Mouse (Mus musculus) cerebellum, adult 2 months (tissue): Measurements from ENCODE around the gene Lrrc59. TPM values are rescaled to one million over a fixed set of nuclear protein-coding genes. Genes with fewer than 3 reads are reported as not detected.

ENCODE experiments used
- DNase-seq, 2 experiments: peaks; one replicate each; pipeline ENCODE4 v3.0.0; 2021
- H3K27ac ChIP-seq: fragments of 200-500 bp; 2 replicates; pipeline ENCODE4 v1.5.1; 2012; ENCODE audit warnings: low read length, control low read depth, inconsistent platforms; ENCODE audit not compliant: insufficient read depth
- H3K27me3 ChIP-seq: fragments of 200-500 bp; 2 replicates; pipeline ENCODE4 v1.6.1; 2012; ENCODE audit warnings: inconsistent platforms, mild to moderate bottlenecking, low read length, moderate library complexity; ENCODE audit not compliant: control insufficient read depth, insufficient read depth
- H3K4me1 ChIP-seq: fragments of 200-500 bp; 2 replicates; pipeline ENCODE4 v1.6.1; 2011; ENCODE audit warnings: low read length; ENCODE audit not compliant: control insufficient read depth, insufficient read depth
- H3K4me3 ChIP-seq: fragments of 200-500 bp; replicated peaks from 2 replicates; pipeline ENCODE3; 2011; ENCODE audit warnings: mild to moderate bottlenecking, low read depth, low read length, control low read depth; ENCODE audit not compliant: insufficient read depth
- CTCF ChIP-seq: fragments of 200-500 bp; IDR thresholded peaks from 2 replicates; pipeline ENCODE4 v1.5.1; 2011; ENCODE audit warnings: low read depth, mild to moderate bottlenecking, control low read depth, low read length, moderate library complexity, borderline replicate concordance; ENCODE audit not compliant: insufficient read depth
- POLR2A ChIP-seq: fragments of 200-500 bp; IDR thresholded peaks from 2 replicates; pipeline ENCODE4 v1.6.1; 2011; ENCODE audit warnings: low read length, control low read depth, borderline replicate concordance; ENCODE audit not compliant: insufficient read depth
- WGBS: fragments of 180-500 bp; shearing (Covaris S2); methylation state at CpG from one replicate; pipeline ENCODE4 v1.1.7; 2018; 5-methylcytosine and 5-hydroxymethylcytosine counted together
- polyA plus RNA-seq: library from polyadenylated mRNA; depleted of rRNA; stranded (reverse); fragments of >200 nt; gene quantifications from 2 replicates; pipeline ENCODE4 v1.2.3, GENCODE M21; 2012

The Lrrc59 gene
- polyA plus RNA-seq, 1 experiment: 71.9 TPM

GRCm38 (mm10) chr11:94601321-94602281 lies 28.0 kb upstream of the Lrrc59 start, which contains the start of gene Acsf2:
Gene Acsf2, minus strand, starts transcription at chr11:94601871.
- no peaks in the 10 kb centered on the region; the same call in 1 of the 2 replicates for H3K27me3 ChIP-seq
- peak within 1 kb of the TSS; percentile 35 for H3K4me3 ChIP-seq
- no peaks in the 10 kb centered on the region for H3K4me1 ChIP-seq
- 3% methylated on average over 46 of the region's 52 CpGs for WGBS
- TF ChIP-seq CTCF (no peak), POLR2A (no peak)
- peak; percentile 14 to 25 for DNase-seq
- H3K27ac ChIP-seq: no peak within 1 kb of the TSS

- Histone ChIP-seq H3K4me3 (no peak overlapping the region), H3K4me1 (no peaks in the 10 kb centered on the region), H3K27ac (no peak overlapping the region), H3K27me3 (no peaks in the 10 kb centered on the region; the same call in 1 of the 2 replicates)
- TF ChIP-seq POLR2A (no peak), CTCF (no peak)
- no peak for DNase-seq
- 74% methylated on average over 11 of the region's 11 CpGs for WGBS
These were observed 27.1 kb upstream of the Lrrc59 start for GRCm38 (mm10) chr11:94602356-94602955.

GRCm38 (mm10) chr11:94610744-94611740 lies 18.5 kb upstream of the Lrrc59 start:
- no peaks in the 10 kb centered on the region for H3K4me1 ChIP-seq
- no peak overlapping the region for H3K4me3 ChIP-seq
- no peak overlapping the region for H3K27ac ChIP-seq
- 56% methylated on average over 4 of the region's 4 CpGs for WGBS
- no peak for DNase-seq
- H3K27me3 ChIP-seq: no peaks in the 10 kb centered on the region
- TF ChIP-seq POLR2A: no peak
- no peak for TF ChIP-seq CTCF

DNA sequence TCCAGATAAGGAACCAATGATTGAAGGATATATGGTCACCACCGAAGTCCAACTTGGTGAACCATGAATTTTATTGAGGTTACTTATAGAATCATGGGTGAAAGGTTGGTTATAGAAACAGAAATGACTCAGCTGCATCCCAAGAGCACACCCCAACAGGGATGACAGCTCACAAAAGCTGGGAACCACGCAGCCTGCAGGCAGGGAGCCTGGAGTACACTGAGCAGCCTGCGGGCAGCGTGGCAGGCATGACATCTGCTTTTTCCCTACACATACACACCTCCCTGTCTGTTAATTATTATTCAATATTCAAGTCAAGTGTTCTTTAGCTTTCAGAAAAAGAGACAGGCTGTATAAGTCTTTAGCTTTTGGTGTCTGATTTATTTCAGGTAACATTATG lies 15.0 kb upstream of the Lrrc59 start:
- TF ChIP-seq POLR2A (no peak), CTCF (no peak)
- DNase-seq: no peak
- Histone ChIP-seq H3K27me3 (no peaks in the 10 kb centered on the region), H3K4me1 (no peaks in the 10 kb centered on the region), H3K27ac (no peak overlapping the region), H3K4me3 (no peak overlapping the region)
- 51% methylated on average over 4 of the region's 4 CpGs for WGBS

GRCm38 (mm10) chr11:94615494-94615893 lies 14.1 kb upstream of the Lrrc59 start:
- no peak for TF ChIP-seq CTCF
- no peak for TF ChIP-seq POLR2A
- Histone ChIP-seq H3K4me3 (no peak overlapping the region), H3K27me3 (no peaks in the 10 kb centered on the region), H3K4me1 (no peaks in the 10 kb centered on the region), H3K27ac (no peak overlapping the region)
- WGBS: 9% methylated on average over 4 of the region's 4 CpGs
- no peak for DNase-seq

DNA sequence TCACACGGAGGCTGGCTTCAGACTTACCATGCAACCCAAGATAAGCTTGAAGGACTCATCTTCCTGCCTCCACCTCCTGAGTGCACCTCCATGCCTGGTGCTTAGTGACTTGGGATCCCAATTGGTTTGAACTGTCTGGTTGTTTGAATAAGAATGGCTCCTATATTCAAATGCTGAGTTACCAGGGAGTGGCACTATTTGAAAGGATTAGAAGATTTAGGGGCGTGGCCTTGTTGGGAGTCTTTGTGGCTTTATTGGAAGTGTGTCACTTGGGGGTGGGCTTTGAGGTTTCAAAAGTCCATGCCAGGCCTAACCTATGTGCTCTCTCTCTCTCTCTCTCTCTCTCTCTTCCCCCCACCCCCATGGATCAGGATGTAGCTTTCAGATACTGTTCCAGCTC lies 11.9 kb upstream of the Lrrc59 start:
- WGBS: 94% methylated on average over 2 of the region's 2 CpGs
- no peak overlapping the region for H3K4me3 ChIP-seq
- H3K27ac ChIP-seq: no peak overlapping the region
- no peak for TF ChIP-seq CTCF
- no peak for TF ChIP-seq POLR2A
- DNase-seq: no peak
- H3K27me3 ChIP-seq: no peaks in the 10 kb centered on the region
- no peaks in the 10 kb centered on the region for H3K4me1 ChIP-seq
